Mouse (Mus musculus): Measurements from ENCODE around the gene Fosb.

DNA sequence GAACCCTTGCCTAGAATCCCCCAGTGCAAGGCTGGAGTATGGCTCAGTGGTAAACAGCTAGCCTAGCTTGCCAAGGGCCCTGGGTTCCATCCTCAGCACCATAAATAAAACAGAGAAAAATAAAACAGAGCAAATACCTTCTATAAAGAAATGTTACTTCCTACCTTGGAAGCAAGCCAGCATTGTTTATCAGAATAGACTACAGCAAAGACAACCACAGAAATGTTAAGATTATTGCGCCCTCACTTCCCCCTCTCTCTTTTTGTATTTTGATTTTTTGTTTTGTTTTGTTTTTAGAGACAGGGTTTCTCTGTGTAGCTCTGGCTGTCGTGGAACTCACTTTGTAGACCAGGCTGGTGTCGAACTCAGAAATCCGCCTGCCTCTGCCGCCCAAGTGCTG lies 12.1 kb downstream of the Fosb start:
- no peak for TF ChIP-seq CTCF (IDR thresholded peaks at IDR 0.05; ENCODE audit: insufficient read depth, low read depth, low read length)
- TF ChIP-seq POLR2A (IDR thresholded peaks at IDR 0.05; ENCODE audit: insufficient read depth, low read depth, low read length) = no peak

Data from olfactory bulb, adult 2 months (tissue).